Mouse (Mus musculus) liver, adult 2 months (tissue): ENCODE measurements at regions not wholly inside any gene's neighbourhood (a gene's known extent, or its start where the extent isn't known, plus 50 kb on each side); places are given as distances from the start of the nearest gene placed in this dataset.

Source experiments
- DNase-seq: peaks from one replicate; pipeline ENCODE4 v3.0.0-alpha.2; 2011; ENCODE audit warnings: low read depth, low spot score; ENCODE audit errors: extremely low read depth
- H3K27ac ChIP-seq: fragments of 200-500 bp; replicated peaks from 2 replicates; pipeline ENCODE4 v1.5.1; 2012; ENCODE audit warnings: low read depth, mild to moderate bottlenecking, control low read depth, inconsistent platforms, low read length; ENCODE audit not compliant: insufficient read depth
- H3K27me3 ChIP-seq: fragments of 200-500 bp; 2 replicates; pipeline ENCODE4 v1.6.1; 2012; ENCODE audit warnings: mild to moderate bottlenecking, moderate library complexity, low read length, inconsistent platforms; ENCODE audit not compliant: control insufficient read depth, insufficient read depth
- H3K36me3 ChIP-seq: fragments of 200-500 bp; 2 replicates; pipeline ENCODE4 v1.6.1; 2012; ENCODE audit warnings: low read length, inconsistent platforms; ENCODE audit not compliant: control insufficient read depth, insufficient read depth
- H3K4me1 ChIP-seq: fragments of 200-500 bp; 2 replicates; pipeline ENCODE4 v1.6.1; 2011; ENCODE audit warnings: low read length; ENCODE audit not compliant: control insufficient read depth, insufficient read depth
- H3K4me3 ChIP-seq: fragments of 200-500 bp; 2 replicates; pipeline ENCODE4 v1.5.1; 2011; ENCODE audit warnings: low read depth, mild to moderate bottlenecking, control low read depth, low read length, moderate library complexity; ENCODE audit not compliant: insufficient read depth
- H3K79me2 ChIP-seq: fragments of 200-500 bp; 2 replicates; pipeline ENCODE4 v1.6.1; 2012; ENCODE audit warnings: inconsistent platforms, mild to moderate bottlenecking, low read length, moderate library complexity; ENCODE audit not compliant: control insufficient read depth, insufficient read depth
- H3K9ac ChIP-seq: fragments of 200-500 bp; 2 replicates; pipeline ENCODE4 v1.6.1; 2012; ENCODE audit warnings: low read depth, mild to moderate bottlenecking, control low read depth, inconsistent platforms, low read length
- CTCF ChIP-seq: fragments of 200-500 bp; IDR thresholded peaks from 2 replicates; pipeline ENCODE4 v1.5.1; 2011; ENCODE audit warnings: low read depth, low read length, control low read depth
- POLR2A ChIP-seq: fragments of 200-500 bp; IDR thresholded peaks from 2 replicates; pipeline ENCODE4 v1.6.1; 2011; ENCODE audit warnings: low read length, control low read depth; ENCODE audit not compliant: insufficient read depth; ENCODE audit errors: extremely low read depth
- whole genome bisulfite sequencing: fragments of 180-500 bp; shearing (Covaris S2); methylation state at CpG from one replicate; pipeline ENCODE4 v1.1.7; 2018; 5-methylcytosine and 5-hydroxymethylcytosine counted together

- Histone ChIP-seq H3K27me3 (no peaks in the 10 kb centered on the region), H3K36me3 (no peaks in the 10 kb centered on the region), H3K4me3 (no peak overlapping the region), H3K79me2 (no peaks in the 10 kb centered on the region), H3K9ac (no peak overlapping the region), H3K4me1 (no peaks in the 10 kb centered on the region), H3K27ac (no peak overlapping the region)
- 49% methylated on average over 3 of the region's 3 CpGs for WGBS
- TF ChIP-seq CTCF: no peak
- TF ChIP-seq POLR2A: no peak
- DNase-seq: no peak
These were observed 1426.1 kb upstream of the 1700008P02Rik start for GRCm38 (mm10) chr3:8046348-8046747.

DNA sequence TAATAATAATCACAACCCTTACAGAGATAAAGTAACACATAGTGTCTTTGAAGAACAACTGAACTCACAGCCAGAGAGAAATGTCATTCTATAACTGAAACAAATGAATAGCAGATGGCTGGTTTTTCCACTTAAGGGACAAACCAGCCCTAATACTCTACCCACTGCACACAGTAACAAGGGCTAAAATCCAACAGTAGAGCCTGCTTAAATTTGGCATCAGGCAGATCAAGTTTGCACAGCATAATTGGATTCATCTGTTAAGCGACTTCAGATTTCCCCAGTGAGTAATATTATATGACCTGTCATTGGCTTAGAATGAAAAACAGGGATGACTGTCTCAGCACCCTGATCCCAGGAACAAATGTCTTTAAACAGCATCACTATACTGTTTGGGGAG is 1416.5 kb upstream of the 1700008P02Rik start:
- TF ChIP-seq POLR2A: no peak
- no peak for TF ChIP-seq CTCF
- no peak overlapping the region for H3K9ac ChIP-seq
- no peaks in the 10 kb centered on the region for H3K27me3 ChIP-seq
- no peak overlapping the region for H3K4me3 ChIP-seq
- H3K27ac ChIP-seq: no peak overlapping the region
- H3K36me3 ChIP-seq: no peaks in the 10 kb centered on the region
- 86% methylated on average over 1 of the region's 1 CpGs for WGBS
- no peak for DNase-seq
- H3K4me1 ChIP-seq: no peaks in the 10 kb centered on the region
- H3K79me2 ChIP-seq: no peaks in the 10 kb centered on the region

- Histone ChIP-seq H3K27me3 (no peaks in the 10 kb centered on the region), H3K4me1 (no peaks in the 10 kb centered on the region), H3K27ac (no peak overlapping the region), H3K9ac (no peak overlapping the region), H3K36me3 (no peaks in the 10 kb centered on the region), H3K79me2 (no peaks in the 10 kb centered on the region), H3K4me3 (no peak overlapping the region)
- 87% methylated on average over 14 of the region's 14 CpGs for WGBS
- TF ChIP-seq POLR2A: no peak
- TF ChIP-seq CTCF: no peak
- no peak for DNase-seq
These were observed 1415.0 kb upstream of the 1700008P02Rik start for GRCm38 (mm10) chr3:8035091-8035729.

GRCm38 (mm10) chr3:8026325-8027017 is 1406.2 kb upstream of the 1700008P02Rik start:
- Histone ChIP-seq H3K36me3 (no peaks in the 10 kb centered on the region), H3K4me1 (no peaks in the 10 kb centered on the region), H3K27me3 (no peaks in the 10 kb centered on the region), H3K9ac (no peak overlapping the region), H3K4me3 (no peak overlapping the region), H3K79me2 (no peaks in the 10 kb centered on the region), H3K27ac (no peak overlapping the region)
- TF ChIP-seq POLR2A: no peak
- TF ChIP-seq CTCF: no peak
- no peak for DNase-seq
- 76% methylated on average over 4 of the region's 4 CpGs for WGBS

DNA sequence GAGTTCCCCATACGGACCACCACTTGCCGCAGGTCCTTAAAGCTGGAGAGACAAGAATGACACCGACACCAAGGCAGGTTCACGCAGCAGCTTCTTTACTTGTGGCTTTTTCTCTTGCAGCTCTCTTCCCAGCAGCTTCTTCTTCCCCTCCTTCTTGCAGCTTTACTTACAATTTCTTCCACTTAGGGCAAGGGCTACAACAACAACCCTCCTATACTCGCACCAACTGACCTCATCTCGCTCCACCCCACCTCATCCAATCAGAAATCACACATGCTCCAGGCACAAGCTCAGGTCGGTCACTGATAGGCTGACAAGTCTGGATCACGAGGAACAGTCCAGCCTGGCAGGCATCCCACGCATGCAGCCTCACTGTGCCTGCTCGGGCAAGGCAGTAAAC is 1402.4 kb upstream of the 1700008P02Rik start:
- WGBS: 88% methylated on average over 10 of the region's 10 CpGs
- H3K36me3 ChIP-seq: no peaks in the 10 kb centered on the region
- H3K4me1 ChIP-seq: no peaks in the 10 kb centered on the region
- H3K79me2 ChIP-seq: no peaks in the 10 kb centered on the region
- H3K9ac ChIP-seq: no peak overlapping the region
- no peaks in the 10 kb centered on the region for H3K27me3 ChIP-seq
- H3K4me3 ChIP-seq: no peak overlapping the region
- no peak for TF ChIP-seq CTCF
- no peak for TF ChIP-seq POLR2A
- DNase-seq: no peak
- H3K27ac ChIP-seq: no peak overlapping the region

GRCm38 (mm10) chr3:8017489-8017888 is 1397.2 kb upstream of the 1700008P02Rik start:
- no peak overlapping the region for H3K27ac ChIP-seq
- TF ChIP-seq CTCF (no peak), POLR2A (no peak)

More at GRCm38 (mm10) chr3:8017489-8017888, 1397.2 kb upstream of the 1700008P02Rik start:
- H3K79me2 ChIP-seq: no peaks in the 10 kb centered on the region
- H3K4me1 ChIP-seq: no peaks in the 10 kb centered on the region
- no peak for DNase-seq
- H3K9ac ChIP-seq: no peak overlapping the region
- no peak overlapping the region for H3K4me3 ChIP-seq
- no peaks in the 10 kb centered on the region for H3K36me3 ChIP-seq
- no peaks in the 10 kb centered on the region for H3K27me3 ChIP-seq
- WGBS: 79% methylated on average over 3 of the region's 3 CpGs
